Mouse (Mus musculus) spleen, adult 2 months (tissue): ENCODE results near the gene Rab28. TPM values are rescaled to one million over a fixed set of nuclear protein-coding genes. Genes with fewer than 3 reads are reported as not detected.
A peak's percentile ranks its signal among the peaks of the same experiment; 100 is the strongest.
"Not testable (repeated sequence)": the region's sequence is repeated elsewhere in the genome, so short reads cannot be mapped to it uniquely, and the experiment has no call there.

Experiments used
- DNase-seq, 2 experiments: peaks; one replicate each; pipeline versions ENCODE4 v3.0.0 to v3.0.0-alpha.2; 2012 to 2021; ENCODE audit warnings: low spot score in 2 of 2, low read depth in 1 of 2
- H3K27ac ChIP-seq: fragments of 200-500 bp; 2 replicates; pipeline ENCODE4 v1.5.1; 2012; ENCODE audit warnings: low read length, inconsistent platforms; ENCODE audit not compliant: insufficient read depth
- H3K27me3 ChIP-seq: fragments of 200-500 bp; 2 replicates; pipeline ENCODE4 v1.6.1; 2012; ENCODE audit warnings: mild to moderate bottlenecking, moderate library complexity, low read length, inconsistent platforms; ENCODE audit not compliant: control insufficient read depth, insufficient read depth
- H3K36me3 ChIP-seq: fragments of 200-500 bp; 2 replicates; pipeline ENCODE4 v1.6.1; 2012; ENCODE audit warnings: mild to moderate bottlenecking, low read length, inconsistent platforms; ENCODE audit not compliant: control insufficient read depth, insufficient read depth
- H3K4me1 ChIP-seq: fragments of 200-500 bp; 2 replicates; pipeline ENCODE4 v1.6.1; 2011; ENCODE audit warnings: inconsistent platforms; ENCODE audit not compliant: control insufficient read depth, insufficient read depth, insufficient read length
- H3K4me3 ChIP-seq: fragments of 200-500 bp; 2 replicates; pipeline ENCODE4 v1.5.1; 2011; ENCODE audit warnings: mild to moderate bottlenecking, inconsistent platforms; ENCODE audit not compliant: insufficient read depth, insufficient read length; ENCODE audit errors: extremely low read depth
- CTCF ChIP-seq: fragments of 200-500 bp; IDR thresholded peaks from 2 replicates; pipeline ENCODE4 v1.5.1; 2011; ENCODE audit warnings: mild to moderate bottlenecking, inconsistent platforms; ENCODE audit not compliant: insufficient read depth, insufficient read length, insufficient replicate concordance; ENCODE audit errors: extremely low read depth
- POLR2A ChIP-seq: fragments of 200-500 bp; IDR thresholded peaks from 2 replicates; pipeline ENCODE4 v1.6.1; 2011; ENCODE audit warnings: low read depth, low read length, inconsistent platforms
- WGBS: fragments of 180-500 bp; shearing (Covaris S2); methylation state at CpG from one replicate; pipeline ENCODE4 v1.1.7; 2018; 5-methylcytosine and 5-hydroxymethylcytosine counted together
- polyA plus RNA-seq: library from polyadenylated mRNA; depleted of rRNA; stranded (reverse); fragments of >200 nt; gene quantifications from 2 replicates; pipeline ENCODE4 v1.2.3, GENCODE M21; 2012

Gene Rab28
- polyA plus RNA-seq, 1 experiment, result 13.9 TPM

DNA sequence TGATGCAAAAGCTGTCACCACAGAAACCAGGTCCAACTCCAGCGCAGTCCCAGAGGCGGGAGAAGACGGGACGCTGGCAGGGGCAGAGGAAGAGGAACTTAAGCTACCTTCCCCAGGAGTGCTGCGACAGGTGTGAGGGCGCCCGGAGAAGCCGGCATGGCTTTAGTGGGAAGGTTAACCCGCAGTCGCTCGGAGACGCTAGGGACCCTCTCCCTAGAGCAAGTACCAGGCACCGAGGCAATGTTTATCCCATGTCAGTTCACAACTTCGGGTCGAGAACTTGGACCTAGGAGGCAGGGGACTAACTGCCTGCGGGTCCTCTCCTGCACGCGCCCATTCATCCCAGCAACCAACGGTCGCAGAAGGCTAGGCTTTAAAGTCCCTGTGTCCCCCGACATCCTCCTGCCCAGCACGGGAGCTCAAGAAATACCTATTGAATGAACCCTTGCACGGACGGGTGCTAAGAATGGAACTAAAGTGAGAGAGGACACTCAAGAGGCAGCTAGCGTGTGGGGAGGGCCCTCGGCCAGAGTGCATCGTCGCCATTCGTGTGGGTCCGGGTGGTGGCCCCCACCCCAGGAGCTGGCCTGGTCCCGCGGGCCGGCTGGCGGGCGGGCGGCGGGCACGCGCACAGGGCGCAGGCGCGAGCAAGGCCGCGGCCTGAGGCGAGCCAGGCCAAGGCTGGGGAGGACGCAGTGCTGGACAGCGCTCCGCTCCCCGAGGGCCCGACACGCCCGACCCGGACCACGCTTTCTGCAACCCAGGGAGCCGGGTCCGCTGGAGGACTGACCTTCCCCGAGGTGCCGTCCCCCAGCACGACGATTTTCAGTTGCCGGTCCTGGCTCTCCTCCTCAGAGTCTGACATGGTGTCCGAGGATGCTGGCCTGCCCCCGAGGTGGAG lies 592 bp downstream of the Rab28 start:
- WGBS, result under 1% methylated on average over 62 of the region's 63 CpGs
- Histone ChIP-seq H3K27ac (peak overlapping the region; percentile 62), H3K4me3 (peak overlapping the region; percentile 99), H3K36me3 (no peaks in the 10 kb centered on the region; the same call in 1 of the 2 replicates), H3K4me1 (0 out of 2 replicates have a peak, but pooled peaks cover 4% of the 10 kb centered on the region), H3K27me3 (no peaks in the 10 kb centered on the region)
- TF ChIP-seq CTCF, result no peak
- TF ChIP-seq POLR2A, result no peak
- DNase-seq, result no peak

DNA sequence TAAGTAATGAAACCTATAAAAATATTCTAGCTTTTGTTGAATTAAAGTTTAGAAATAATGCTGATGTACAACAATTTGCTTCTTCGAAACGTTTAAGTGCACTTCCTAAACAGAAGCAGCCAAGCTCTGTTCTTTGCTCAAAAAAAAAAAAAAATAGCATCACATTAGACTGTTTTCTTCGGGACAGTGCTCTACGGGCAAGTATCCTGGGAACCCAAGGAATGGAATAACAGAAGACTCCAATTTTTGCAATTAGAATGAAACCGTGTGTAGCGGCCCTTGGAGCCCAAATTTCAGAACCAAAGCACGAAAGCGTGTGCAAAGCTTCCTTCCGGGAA lies 1.2 kb downstream of the Rab28 start:
- DNase-seq, result no peak
- Histone ChIP-seq H3K27ac (no peak overlapping the region; the same call in 1 of the 2 replicates), H3K4me1 (0 out of 2 replicates have a peak, but pooled peaks cover 4% of the 10 kb centered on the region), H3K36me3 (no peaks in the 10 kb centered on the region; the same call in 1 of the 2 replicates), H3K27me3 (no peaks in the 10 kb centered on the region), H3K4me3 (peak overlapping the region; percentile 99; the same call in 1 of the 2 replicates)
- 12% methylated on average over 9 of the region's 9 CpGs for WGBS
- TF ChIP-seq CTCF, result no peak
- TF ChIP-seq POLR2A, result no peak

DNA sequence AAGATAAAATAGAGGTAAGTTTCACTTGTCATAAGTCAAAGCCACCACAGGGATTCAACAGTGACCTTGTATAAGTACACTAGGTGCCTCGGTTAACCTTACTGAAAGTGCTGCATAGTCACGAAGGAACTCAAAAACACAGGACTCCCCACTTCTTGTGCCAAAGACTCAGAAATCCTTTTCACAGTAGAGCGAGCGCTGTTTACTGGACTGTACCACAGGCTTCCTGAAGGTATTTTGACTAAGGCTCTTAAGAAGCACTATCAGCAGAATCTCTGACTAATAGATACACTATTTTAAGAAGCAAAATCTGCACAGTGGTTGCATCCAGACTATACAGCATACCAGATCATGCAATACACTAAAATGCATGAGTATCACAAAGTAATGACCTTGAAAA lies 6.9 kb downstream of the Rab28 start:
- WGBS, result 70% methylated on average over 4 of the region's 4 CpGs
- H3K4me1 ChIP-seq, DNase-seq: not testable (repeated sequence)

DNA sequence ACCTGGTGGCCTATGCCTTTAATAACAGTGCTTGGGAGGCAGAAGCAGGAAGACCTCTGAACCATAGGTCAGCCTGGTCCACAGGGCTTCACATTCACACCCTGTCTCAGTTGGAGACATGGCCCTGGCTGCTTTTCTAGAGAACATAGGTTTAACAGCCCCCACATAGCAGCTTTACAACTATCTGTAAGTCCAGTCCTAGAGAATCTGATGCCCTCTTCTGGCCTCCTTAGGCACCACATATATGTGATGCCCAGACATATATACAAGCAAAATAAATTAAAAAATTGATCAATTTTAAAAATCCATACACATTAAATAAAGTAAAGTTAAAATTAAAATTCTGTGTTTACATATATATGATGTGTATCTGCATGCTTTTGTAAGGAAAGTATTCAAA lies 10.0 kb downstream of the Rab28 start:
- DNase-seq, result no peak
- Histone ChIP-seq H3K4me1 (no peaks in the 10 kb centered on the region), H3K27ac (no peak overlapping the region), H3K4me3 (no peak overlapping the region), H3K27me3 (no peaks in the 10 kb centered on the region), H3K36me3 (no peaks in the 10 kb centered on the region)
- no peak for TF ChIP-seq CTCF

More for the DNA sequence above, 6.9 kb downstream of the Rab28 start:
- H3K36me3 ChIP-seq, H3K4me3 ChIP-seq, H3K27ac ChIP-seq, H3K27me3 ChIP-seq: not testable (repeated sequence)

DNA sequence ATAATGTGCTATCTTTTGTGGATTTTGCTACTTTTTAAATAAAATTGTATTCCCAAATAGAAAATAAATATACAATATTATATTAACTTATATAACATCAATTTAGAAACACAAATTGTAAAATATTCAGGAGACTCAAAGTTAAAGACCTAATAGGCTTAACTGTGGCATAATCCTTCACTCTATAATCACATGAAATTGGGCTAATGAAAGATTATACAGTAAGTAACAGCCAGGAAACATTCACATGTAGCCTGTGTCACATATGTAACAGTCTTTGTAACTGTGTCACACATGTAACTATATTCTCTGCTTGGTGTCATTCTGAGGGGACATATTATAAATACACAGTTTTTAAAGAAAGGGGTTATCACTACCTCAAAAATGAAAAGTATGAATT lies 22.9 kb downstream of the Rab28 start:
- no peaks in the 10 kb centered on the region for H3K36me3 ChIP-seq
- DNase-seq, result no peak
- TF ChIP-seq CTCF, result no peak
- TF ChIP-seq POLR2A, result no peak
- no peak overlapping the region for H3K4me3 ChIP-seq
- H3K27me3 ChIP-seq, result no peaks in the 10 kb centered on the region
- no peaks in the 10 kb centered on the region for H3K4me1 ChIP-seq
- H3K27ac ChIP-seq, result no peak overlapping the region

DNA sequence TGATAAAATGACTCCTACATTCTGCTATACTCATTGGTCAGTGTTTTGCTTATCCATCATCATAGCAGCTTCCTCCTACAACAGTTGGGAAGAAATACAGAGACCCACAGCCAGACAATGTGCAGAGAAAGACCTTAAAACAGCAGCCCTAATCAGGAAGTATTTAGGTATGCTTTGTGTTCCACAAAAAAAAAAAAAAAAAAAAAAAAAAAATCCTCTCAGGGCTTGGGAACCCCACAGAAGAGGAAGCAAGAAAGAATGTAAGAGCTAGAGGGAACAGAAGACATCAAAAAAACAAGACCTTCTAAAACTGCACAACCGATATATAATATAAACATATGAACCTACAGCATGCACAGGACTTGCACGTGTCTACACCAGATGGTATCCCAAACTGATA lies 24.0 kb downstream of the Rab28 start:
- Histone ChIP-seq H3K36me3 (no peaks in the 10 kb centered on the region), H3K4me3 (no peak overlapping the region), H3K4me1 (no peaks in the 10 kb centered on the region), H3K27me3 (no peaks in the 10 kb centered on the region), H3K27ac (no peak overlapping the region)
- DNase-seq, result no peak
- TF ChIP-seq POLR2A, result no peak
- TF ChIP-seq CTCF, result no peak
- WGBS, result 94% methylated on average over 2 of the region's 2 CpGs

DNA sequence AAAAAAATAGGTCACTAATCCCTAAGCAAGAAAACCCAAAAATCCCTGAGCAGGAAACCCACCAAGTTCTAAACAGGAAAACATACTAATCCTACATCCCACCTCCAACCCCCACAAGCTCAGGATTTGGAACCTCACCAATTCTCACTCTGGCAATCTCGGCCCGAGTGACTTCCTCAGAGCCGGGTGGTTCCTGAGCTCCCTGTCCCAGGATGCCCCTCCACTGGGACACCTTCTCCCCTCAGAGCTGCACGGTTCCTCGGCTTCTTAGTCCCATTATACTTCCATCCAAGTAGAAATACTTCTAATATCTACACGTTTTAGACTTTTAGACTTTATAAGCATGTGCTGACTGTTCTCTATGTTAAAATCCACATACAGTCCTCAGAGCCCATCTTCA lies 41.9 kb downstream of the Rab28 start:
- no peak overlapping the region for H3K27ac ChIP-seq
- H3K27me3 ChIP-seq, result no peaks in the 10 kb centered on the region
- no peaks in the 10 kb centered on the region for H3K36me3 ChIP-seq
- no peak for TF ChIP-seq CTCF
- TF ChIP-seq POLR2A, result no peak
- no peak overlapping the region for H3K4me3 ChIP-seq
- no peaks in the 10 kb centered on the region for H3K4me1 ChIP-seq
- 88% methylated on average over 6 of the region's 6 CpGs for WGBS
- DNase-seq, result no peak
